Mouse (Mus musculus) spleen, embryonic (tissue): Measurements from ENCODE around the gene Tet1.
"Not testable (repeated sequence)": the region's sequence is repeated elsewhere in the genome, so short reads cannot be mapped to it uniquely, and the experiment has no call there.

Experiments used
- CTCF ChIA-PET: fragments of 350-600 bp; sonication (Branson Sonifier 250); formaldehyde crosslinking; loops from one replicate; lab custom pipeline; 2022; lab: Charles Lee

Tet1 gene

GRCm38 (mm10) chr10:62908896-62909295, at the start of gene Tet1:
TSS of gene Tet1 (minus strand) at chr10:62908996.
- CTCF ChIA-PET, result not testable (repeated sequence)

- CTCF ChIA-PET, result interaction anchor here (0.5 kb wide), 1 partner anchor 116 kb away, joined by 4 read pairs; no protein-coding TSS in a partner anchor
Measured at GRCm38 (mm10) chr10:62948551-62948950, 39.8 kb upstream of the Tet1 start.

- CTCF ChIA-PET, result interaction anchor here (0.6 kb wide), 1 partner anchor 65 kb away, joined by 8 read pairs; no protein-coding TSS in a partner anchor
Measured at GRCm38 (mm10) chr10:62946738-62947471, 38.1 kb upstream of the Tet1 start, which contains the start of gene Dna2. TSS of gene Dna2 (plus strand) at chr10:62947026.

GRCm38 (mm10) chr10:62944975-62945580, 36.3 kb upstream of the Tet1 start:
- CTCF ChIA-PET, result no interaction called here

GRCm38 (mm10) chr10:62932381-62932780, 23.6 kb upstream of the Tet1 start:
- CTCF ChIA-PET, result interaction anchor here (0.6 kb wide), 1 partner anchor 294 kb away, joined by 4 read pairs; no protein-coding TSS in a partner anchor

GRCm38 (mm10) chr10:62924096-62924635, 15.4 kb upstream of the Tet1 start:
- CTCF ChIA-PET, result interaction anchor here (0.7 kb wide), 1 partner anchor 335 kb away, joined by 3 read pairs; no protein-coding TSS in a partner anchor

- CTCF ChIA-PET, result interaction anchor here (0.7 kb wide), 1 partner anchor 283 kb away, joined by 3 read pairs; the partner anchor contains the start of gene Mypn
Measured at GRCm38 (mm10) chr10:62920766-62921156, 12.0 kb upstream of the Tet1 start.

GRCm38 (mm10) chr10:62919925-62920765, 11.3 kb upstream of the Tet1 start, which contains the start of gene Slc25a16:
TSS of gene Slc25a16 (plus strand) at chr10:62920633.
- CTCF ChIA-PET, result interaction anchor here (0.7 kb wide), 1 partner anchor 30 kb away, joined by 3 read pairs; no protein-coding TSS in a partner anchor

- CTCF ChIA-PET, result interaction anchor here (0.6 kb wide), 1 partner anchor 11 kb away, joined by 20 read pairs; no protein-coding TSS in a partner anchor
Measured at GRCm38 (mm10) chr10:62918985-62919384, 10.2 kb upstream of the Tet1 start.

- CTCF ChIA-PET, result no interaction called here
Measured at GRCm38 (mm10) chr10:62911120-62911519, 2.3 kb upstream of the Tet1 start.

- CTCF ChIA-PET, result no interaction called here
Measured at GRCm38 (mm10) chr10:62906336-62906735, 2.5 kb downstream of the Tet1 start.

- CTCF ChIA-PET, result no interaction called here
Measured at GRCm38 (mm10) chr10:62902829-62903228, 6.0 kb downstream of the Tet1 start.

GRCm38 (mm10) chr10:62901826-62902225, 7.0 kb downstream of the Tet1 start:
- CTCF ChIA-PET, result no interaction called here

- CTCF ChIA-PET, result no interaction called here
Measured at GRCm38 (mm10) chr10:62900144-62900543, 8.7 kb downstream of the Tet1 start.

GRCm38 (mm10) chr10:62898061-62898460, 10.7 kb downstream of the Tet1 start:
- CTCF ChIA-PET, result interaction anchor here (0.7 kb wide), 1 partner anchor 46 kb away, joined by 3 read pairs; no protein-coding TSS in a partner anchor

GRCm38 (mm10) chr10:62897437-62897836, 11.4 kb downstream of the Tet1 start:
- CTCF ChIA-PET, result no interaction called here

- CTCF ChIA-PET, result no interaction called here
Measured at GRCm38 (mm10) chr10:62896774-62897173, 12.0 kb downstream of the Tet1 start.

- CTCF ChIA-PET, result no interaction called here
Measured at GRCm38 (mm10) chr10:62896035-62896434, 12.8 kb downstream of the Tet1 start.

- CTCF ChIA-PET, result no interaction called here
Measured at GRCm38 (mm10) chr10:62895386-62895785, 13.4 kb downstream of the Tet1 start.

- CTCF ChIA-PET, result no interaction called here
Measured at GRCm38 (mm10) chr10:62894447-62894846, 14.3 kb downstream of the Tet1 start.

GRCm38 (mm10) chr10:62893356-62893884, 15.4 kb downstream of the Tet1 start:
- CTCF ChIA-PET, result no interaction called here
